In the genomic region with DNA sequence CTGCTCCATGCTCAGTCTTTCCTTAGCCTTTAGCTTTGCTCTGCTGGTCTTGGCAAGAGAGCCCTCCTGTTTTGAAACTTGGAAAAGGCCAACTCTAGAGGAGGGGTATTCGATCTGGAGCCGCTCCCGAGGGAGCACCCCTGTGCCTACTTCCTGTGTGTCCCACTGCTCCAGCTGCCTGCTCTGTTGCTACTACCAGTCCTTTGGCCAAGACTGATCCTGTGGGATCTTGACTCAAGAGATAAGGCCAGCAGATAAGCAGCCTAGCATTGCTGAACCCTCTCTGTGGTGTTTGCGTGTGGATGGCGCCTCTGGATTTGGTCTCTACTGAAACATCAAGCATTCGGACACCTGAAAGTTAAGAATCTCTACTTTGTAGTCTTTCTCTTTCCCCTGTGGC, we compare ENCODE assay signal across 11 mouse cellular contexts. TPM values are rescaled to one million over a fixed set of nuclear protein-coding genes. Genes with fewer than 3 reads are reported as not detected.
DNase-seq lines count a peak whose midpoint lies in the region.
"Had no signal": no experiment of that assay in that cellular context is flagged by ENCODE, and none has a peak within 500 bp of the region (broad histone marks: within the 10 kb centered on the region; RNA-seq: fewer than 3 reads in every experiment).

No protein-coding gene starts in this region.

- intact Hi-C loops in heart, postnatal 36 days (cut with DNase I) = no loop called here

- DNase-seq in adrenal gland, postnatal 14 days = peak; percentile 15
- no peak for DNase-seq in adrenal gland, adult (ENCODE audit: inconsistent age in 2 of 2, low spot score in 1 of 2)
- DNase-seq in heart, adult 18-20 months = peak; percentile 29 to 32
- no peak for DNase-seq in heart, postnatal 36 days
- no peak for DNase-seq in embryo, embryonic 9.5 days (ENCODE audit: extremely low spot score)
- DNase-seq: adrenal gland, adult 2 months; adrenal gland, postnatal 25 days; cerebellum, adult 11-12 months; cerebellum, adult 2 months; cerebellum, adult 9-10 months; cerebellum, postnatal 10 days had no signal

RNA-seq across cellular contexts. Expression of a gene that starts 11.6 kb away (rescaled TPM):
- total RNA-seq in adrenal gland, postnatal 14 days (2021) = 1.1 and 1.8 TPM in 2 replicates
- 1 to 10 TPM in 1 of 2 experiments, under 1 TPM in 1; 0.52 to 1.2 TPM for total RNA-seq in heart, adult 18-20 months (2021)
- total RNA-seq in heart, postnatal 36 days (2021) = 1 to 10 TPM in 1 of 2 experiments, under 1 TPM in 1; 0.80 to 1.1 TPM

RNA-seq across cellular contexts. Expression of a gene that starts 37.1 kb away (rescaled TPM):
- total RNA-seq in adrenal gland, postnatal 14 days (2021) = 35.9 and 36.8 TPM in 2 replicates
- total RNA-seq in heart, adult 18-20 months (2021) = 10 to 100 TPM; 28.3 to 31.3 TPM
- 10 to 100 TPM; 22.2 to 39.7 TPM for total RNA-seq in heart, postnatal 36 days (2021)

RNA-seq across cellular contexts. Expression of a gene that starts 54.5 kb away (rescaled TPM):
- total RNA-seq in adrenal gland, postnatal 14 days (2021) = 21.7 and 23.5 TPM in 2 replicates
- 10 to 100 TPM; 10.4 to 10.8 TPM for total RNA-seq in heart, adult 18-20 months (2021)
- 10 to 100 TPM; 11.4 to 11.8 TPM for total RNA-seq in heart, postnatal 36 days (2021)

Comparison
In these comparisons a context has a peak if more than half of its experiments do, and no peak if none do; other contexts are left out.
1. DNase-seq: peak in adrenal gland, postnatal 14 days (single experiment) and heart, adult 18-20 months (2 of 2); none in adrenal gland, adult (0 of 2), heart, postnatal 36 days (0 of 2) and embryo, embryonic 9.5 days (single experiment).